Mouse (Mus musculus): ENCODE measurements at regions not wholly inside any gene's neighbourhood (a gene's known extent, or its start where the extent isn't known, plus 50 kb on each side); places are given as distances from the start of the nearest gene placed in this dataset.

GRCm38 (mm10) chr10:96956449-96956834 is 339.6 kb downstream of the Btg1 start:
- DNase-seq: no peak

GRCm38 (mm10) chr10:96957019-96957418 is 340.2 kb downstream of the Btg1 start:
- no peak for DNase-seq

GRCm38 (mm10) chr10:96969825-96970224 is 353.0 kb downstream of the Btg1 start:
- no peak for DNase-seq

- DNase-seq: no peak
Measured at GRCm38 (mm10) chr10:96970737-96971136, 353.9 kb downstream of the Btg1 start.

GRCm38 (mm10) chr10:96971810-96972209 is 355.0 kb downstream of the Btg1 start:
- DNase-seq: no peak

GRCm38 (mm10) chr10:96974326-96974977 is 357.6 kb downstream of the Btg1 start:
- no peak for DNase-seq

- DNase-seq: no peak
Measured at GRCm38 (mm10) chr10:96976691-96977090, 359.9 kb downstream of the Btg1 start.

- no peak for DNase-seq
Measured at GRCm38 (mm10) chr10:96980494-96980831, 363.7 kb downstream of the Btg1 start.

- DNase-seq: no peak
Measured at GRCm38 (mm10) chr10:96980832-96981515, 364.2 kb downstream of the Btg1 start.

GRCm38 (mm10) chr10:96981516-96981869 is 364.7 kb downstream of the Btg1 start:
- DNase-seq: no peak

GRCm38 (mm10) chr10:97000871-97001270 is 384.1 kb downstream of the Btg1 start:
- DNase-seq: no peak

- DNase-seq: no peak
Measured at GRCm38 (mm10) chr10:97008873-97009272, 392.1 kb downstream of the Btg1 start.

- DNase-seq: no peak
Measured at GRCm38 (mm10) chr10:97009859-97010258, 393.1 kb downstream of the Btg1 start.

- no peak for DNase-seq
Measured at GRCm38 (mm10) chr10:97018641-97019040, 401.8 kb downstream of the Btg1 start.

GRCm38 (mm10) chr10:97028776-97029175 is 412.0 kb downstream of the Btg1 start:
- no peak for DNase-seq

- no peak for DNase-seq
Measured at GRCm38 (mm10) chr10:97030996-97031395, 414.2 kb downstream of the Btg1 start.

- no peak for DNase-seq
Measured at GRCm38 (mm10) chr10:97035371-97035786, 418.6 kb downstream of the Btg1 start.

GRCm38 (mm10) chr10:97038025-97038424 is 421.2 kb downstream of the Btg1 start:
- no peak for DNase-seq

- DNase-seq: no peak
Measured at GRCm38 (mm10) chr10:97047566-97047965, 430.8 kb downstream of the Btg1 start.

GRCm38 (mm10) chr10:97047996-97048395 is 431.2 kb downstream of the Btg1 start:
- no peak for DNase-seq

GRCm38 (mm10) chr10:97054472-97054871 is 424.9 kb upstream of the Dcn start:
- no peak for DNase-seq

GRCm38 (mm10) chr10:97061961-97062360 is 417.4 kb upstream of the Dcn start:
- DNase-seq: no peak

GRCm38 (mm10) chr10:97064546-97064945 is 414.9 kb upstream of the Dcn start:
- no peak for DNase-seq

- DNase-seq: no peak
Measured at GRCm38 (mm10) chr10:97078022-97078473, 401.4 kb upstream of the Dcn start.

- no peak for DNase-seq
Measured at GRCm38 (mm10) chr10:97079575-97079974, 399.8 kb upstream of the Dcn start.

Data from thymus, postnatal 36 days (tissue).